Mouse (Mus musculus) adrenal gland, adult 18-20 months (tissue): Measurements from ENCODE around the gene Wdr54. TPM values are rescaled to one million over a fixed set of nuclear protein-coding genes. Genes with fewer than 3 reads are reported as not detected.

Experiments
- DNase-seq, 2 experiments: peaks; one replicate each; pipeline ENCODE4 v3.0.0; 2021 to 2022; ENCODE audit warnings: low spot score in 2 of 2
- total RNA-seq, 2 experiments: library from RNA; stranded (reverse); gene quantifications; 1 replicate in 1 of 2; 2 replicates in 1 of 2; pipeline ENCODE4 v1.2.3; 2021

Gene Wdr54
- total RNA-seq, 2 experiments from 2014 or later: 1.9 to 3.6 TPM

DNA sequence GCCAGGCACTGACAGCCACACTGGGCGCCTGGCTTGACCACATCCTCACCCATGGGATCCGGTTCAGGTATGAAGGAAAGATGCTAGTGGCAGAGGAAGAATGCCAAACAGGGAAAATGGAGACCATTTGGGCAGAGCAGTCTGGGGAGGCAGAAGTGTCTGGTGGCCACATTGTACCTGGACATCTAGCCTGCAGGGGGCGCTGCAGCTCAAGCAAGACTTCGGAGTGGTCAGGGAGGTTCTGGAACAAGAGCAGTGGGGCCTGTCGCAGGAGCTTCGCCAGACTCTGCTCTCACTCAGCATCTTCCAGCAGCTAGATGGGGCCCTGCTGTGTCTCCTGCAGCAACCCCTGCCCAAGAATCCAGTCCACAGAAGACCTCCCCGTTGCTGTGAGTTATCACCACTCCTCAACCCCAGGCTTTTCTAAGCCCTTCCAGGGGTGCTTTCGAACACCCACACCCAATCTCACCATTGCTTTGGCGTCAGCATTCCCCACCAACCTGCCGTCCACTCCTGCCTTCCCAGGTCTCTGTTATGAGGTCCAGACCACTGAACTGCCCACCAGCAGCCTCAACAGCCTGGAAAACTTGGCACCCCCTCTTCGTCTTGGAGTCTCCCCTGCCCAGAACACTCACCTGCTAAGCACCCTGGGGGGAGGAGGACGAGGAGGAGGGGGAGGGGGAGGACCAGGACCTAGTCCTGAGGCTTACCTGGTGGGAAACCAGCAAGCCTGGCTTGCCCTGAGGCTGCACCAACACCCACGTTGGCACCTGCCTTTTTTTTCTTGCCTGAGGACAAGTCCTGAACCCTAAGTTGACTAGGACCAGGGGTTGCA, 48.4 kb downstream of the Wdr54 start:
- DNase-seq: peak; percentile 79 to 80

DNA sequence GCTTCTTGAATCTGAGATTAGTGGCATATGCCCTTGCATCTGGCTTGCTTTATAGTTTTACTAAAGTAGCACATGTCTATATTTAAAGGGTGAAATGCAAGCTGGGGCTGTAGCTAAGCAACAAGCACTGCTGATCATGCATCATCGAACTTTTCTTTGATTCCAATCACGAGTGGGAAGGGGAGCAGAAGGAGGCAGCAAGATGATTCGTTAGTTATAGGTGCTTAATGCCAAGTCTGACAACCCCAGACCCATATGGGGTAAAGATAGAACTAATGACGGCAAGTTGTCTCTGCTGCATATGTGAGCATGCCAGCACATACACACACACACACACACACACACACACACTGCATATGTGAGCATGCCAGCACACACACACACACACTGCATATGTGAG, 52.0 kb downstream of the Wdr54 start:
- DNase-seq: no peak

- DNase-seq: no peak
These were observed 53.0 kb downstream of the Wdr54 start for GRCm38 (mm10) chr6:83103130-83103650.

GRCm38 (mm10) chr6:83101688-83102556, 54.3 kb downstream of the Wdr54 start:
- peak; percentile 66 for DNase-seq

DNA sequence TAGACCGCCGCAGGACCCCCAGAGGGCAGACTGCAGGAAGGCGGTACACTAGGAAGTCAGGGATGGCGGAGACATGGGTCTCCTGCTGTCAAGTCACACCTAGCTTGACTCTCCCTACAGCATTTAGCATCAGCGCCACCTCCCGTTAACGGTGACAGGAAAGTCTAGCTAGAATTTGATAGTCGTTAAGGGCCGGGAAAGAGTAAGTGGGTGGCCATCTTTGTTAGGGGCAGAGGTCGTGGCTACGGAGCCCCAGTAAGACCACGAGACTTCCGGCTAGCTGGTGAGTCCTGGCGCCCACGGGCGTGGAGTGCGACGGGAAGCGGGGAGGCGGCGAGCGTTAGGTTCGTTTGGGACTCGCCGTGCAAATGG, 54.9 kb downstream of the Wdr54 start, which contains the start of the genes Ccdc142 and Gm42688:
Gene Ccdc142, plus strand, starts transcription at position 286 of the 372 bp plus-strand sequence.
Gene Gm42688, plus strand, starts transcription at position 302 of the 372 bp plus-strand sequence.
- DNase-seq: peak; percentile 81

Other genes starting within 250 kb of the Wdr54 start
- under 1 TPM; 0.74 to 0.76 TPM for gene Sema4f, start 216.6 kb downstream of the Wdr54 start, total RNA-seq
- gene M1ap, start 209.5 kb downstream of the Wdr54 start, total RNA-seq: not detected
- gene Dok1, start 122.9 kb downstream of the Wdr54 start, total RNA-seq: 1 to 10 TPM; 7.0 to 7.2 TPM
- gene Loxl3, start 122.2 kb downstream of the Wdr54 start, total RNA-seq: 1 to 10 TPM; 1.6 to 1.8 TPM
- gene Aup1, start 101.9 kb downstream of the Wdr54 start, total RNA-seq: 100 to 1,000 TPM; 175 to 219 TPM
- 10 to 100 TPM; 44.0 to 55.2 TPM for gene Htra2, start 101.1 kb downstream of the Wdr54 start, total RNA-seq
- gene Dqx1, start 98.6 kb downstream of the Wdr54 start, total RNA-seq: 1 to 10 TPM; 2.2 to 3.3 TPM
- 10 to 100 TPM in 1 of 2 experiments, 1 to 10 TPM in 1; 6.0 to 12.8 TPM for gene Tlx2, start 86.1 kb downstream of the Wdr54 start, total RNA-seq
- 10 to 100 TPM; 36.4 to 39.3 TPM for gene Pcgf1, start 78.5 kb downstream of the Wdr54 start, total RNA-seq
- gene Lbx2, start 70.0 kb downstream of the Wdr54 start, total RNA-seq: 1 to 10 TPM; 5.0 to 7.6 TPM
- 1 to 10 TPM; 4.4 to 5.8 TPM for gene Ccdc142, start 54.8 kb downstream of the Wdr54 start, total RNA-seq
- 1 to 10 TPM; 4.0 to 5.1 TPM for gene Gm42688, start 54.8 kb downstream of the Wdr54 start, total RNA-seq
- 100 to 1,000 TPM in 1 of 2 experiments, 10 to 100 TPM in 1; 99.5 to 107 TPM for gene Mrpl53, start 47.4 kb downstream of the Wdr54 start, total RNA-seq
- gene Mogs, start 40.9 kb downstream of the Wdr54 start, total RNA-seq: 10 to 100 TPM; 38.2 to 57.2 TPM
- gene Wbp1, start 34.8 kb downstream of the Wdr54 start, total RNA-seq: 10 to 100 TPM; 84.3 to 89.0 TPM
- gene Ino80b, start 31.0 kb downstream of the Wdr54 start, total RNA-seq: 10 to 100 TPM; 20.1 to 20.7 TPM
- 1 to 10 TPM; 4.7 to 6.6 TPM for gene Rtkn, start 20.9 kb downstream of the Wdr54 start, total RNA-seq
- 1 to 10 TPM; 1.1 to 1.4 TPM for gene 1700003E16Rik, start within 50 bp of the Wdr54 start, total RNA-seq
- gene Dctn1, start 9.5 kb upstream of the Wdr54 start, total RNA-seq: 100 to 1,000 TPM; 111 to 138 TPM
- under 1 TPM in 1 of 2 experiments, not detected in 1; 0.07 TPM for gene Slc4a5, start 63.4 kb upstream of the Wdr54 start, total RNA-seq
- 10 to 100 TPM; 12.3 to 24.1 TPM for gene Mthfd2, start 169.5 kb upstream of the Wdr54 start, total RNA-seq
- 10 to 100 TPM; 67.7 to 79.2 TPM for gene Mob1a, start 169.6 kb upstream of the Wdr54 start, total RNA-seq
- gene Bola3, start 192.8 kb upstream of the Wdr54 start, total RNA-seq: 100 to 1,000 TPM; 257 to 284 TPM